In genomic region chr7:114281671-114282070, GRCm38 (mm10) we compare ENCODE assay signal across 10 mouse cellular contexts. TPM values are rescaled to one million over a fixed set of nuclear protein-coding genes. Genes with fewer than 3 reads are reported as not detected.
DNase-seq lines count a peak whose midpoint lies in the region; TF ChIP-seq lines count a peak whose summit lies in the region.
"Had no signal": no experiment of that assay in that cellular context is flagged by ENCODE, and none has a peak within 500 bp of the region (broad histone marks: within the 10 kb centered on the region; RNA-seq: fewer than 3 reads in every experiment).

No protein-coding gene starts in this region.

- TF ChIP-seq POLR2A in cortical plate, adult 2 months (IDR thresholded peaks at IDR 0.05; ENCODE audit: extremely low read depth, insufficient read depth, low read length), result no peak

- no peaks in the 10 kb centered on the region for H3K27me3 ChIP-seq in splenic B cell, adult 2 months (ENCODE audit: control insufficient read depth, insufficient read depth, low read length, poor library complexity, severe bottlenecking)
- H3K27me3 ChIP-seq: heart, embryonic 15.5 days had no signal

- H3K4me3 ChIP-seq in layer of hippocampus, adult 2 months, result no peak overlapping the region
- H3K4me3 ChIP-seq in cortical plate, adult 2 months (ENCODE audit: insufficient read depth, low read length), result no peak overlapping the region
- H3K4me3 ChIP-seq: heart, embryonic 15.5 days; myocyte had no signal

- no peaks in the 10 kb centered on the region; the same call in 1 of the 2 replicates for H3K4me1 ChIP-seq in cortical plate, adult 2 months (ENCODE audit: control insufficient read depth, insufficient read depth, low read length)

- TF ChIP-seq CTCF in layer of hippocampus, adult 2 months (conservative IDR thresholded peaks at IDR 0.05), result peak; percentile 82
- TF ChIP-seq CTCF in cortical plate, adult 2 months (IDR thresholded peaks at IDR 0.05; ENCODE audit: extremely low read depth, insufficient read depth, low read length), result peak; percentile 39; the same call in 1 of the 2 replicates

- DNase-seq in adrenal gland, postnatal 14 days, result peak; percentile 44
- no peak for DNase-seq in adrenal gland, postnatal 10 days
- DNase-seq in layer of hippocampus, adult 2 months (ENCODE audit: low spot score in 2 of 2), result no peak
- no peak for DNase-seq in layer of hippocampus, adult 8-10 months (ENCODE audit: low spot score in 2 of 2)
- DNase-seq in liver, result peak; percentile 54
- DNase-seq in splenic B cell, adult 2 months (ENCODE audit: low read depth, low spot score), result peak; percentile 87
- no peak for DNase-seq in layer of hippocampus, adult 9-10 months (ENCODE audit: low spot score)

- H3K36me3 ChIP-seq in splenic B cell, adult 2 months (ENCODE audit: control insufficient read depth, insufficient read depth, low read length, poor library complexity, severe bottlenecking), result no peaks in the 10 kb centered on the region
- H3K36me3 ChIP-seq: heart, embryonic 15.5 days had no signal

- no peak overlapping the region for H3K27ac ChIP-seq in layer of hippocampus, adult 2 months
- no peak overlapping the region for H3K27ac ChIP-seq in cortical plate, adult 2 months (ENCODE audit: insufficient read depth, low read length)
- H3K27ac ChIP-seq: heart, embryonic 15.5 days had no signal

RNA-seq across cellular contexts. Expression of gene Psma1, which starts 5.8 kb away (rescaled TPM):
- 163 and 166 TPM in 2 replicates for total RNA-seq in adrenal gland, postnatal 14 days (2021)
- total RNA-seq in adrenal gland, postnatal 10 days (2021), result 100 to 1,000 TPM; 165 to 168 TPM
- total RNA-seq in layer of hippocampus, adult 2 months (2021), result 100 to 1,000 TPM; 110 to 117 TPM
- total RNA-seq in layer of hippocampus, adult 8-10 months (2022), result 100 to 1,000 TPM; 118 to 124 (median 118) TPM
- polyA plus RNA-seq in cortical plate, adult 2 months (2012; rRNA removed), result 154 and 156 TPM in 2 replicates

RNA-seq across cellular contexts. Expression of gene Copb1, which starts 27.2 kb away (rescaled TPM):
- total RNA-seq in adrenal gland, postnatal 14 days (2021), result 117 and 120 TPM in 2 replicates
- 100 to 1,000 TPM; 101 to 116 TPM for total RNA-seq in adrenal gland, postnatal 10 days (2021)
- total RNA-seq in layer of hippocampus, adult 2 months (2021), result 10 to 100 TPM; 60.7 to 61.2 TPM
- total RNA-seq in layer of hippocampus, adult 8-10 months (2022), result 10 to 100 TPM; 56.4 to 66.4 (median 63.2) TPM
- 38.9 and 39.4 TPM in 2 replicates for polyA plus RNA-seq in cortical plate, adult 2 months (2012; rRNA removed)

Comparison
In these comparisons a context has a peak if more than half of its experiments do, and no peak if none do; other contexts are left out.
1. DNase-seq: peak in adrenal gland, postnatal 14 days (single experiment), liver (single experiment) and splenic B cell, adult 2 months (single experiment); none in adrenal gland, postnatal 10 days (single experiment), layer of hippocampus, adult 2 months (0 of 2), layer of hippocampus, adult 8-10 months (0 of 2) and layer of hippocampus, adult 9-10 months (single experiment).